Mouse (Mus musculus): ENCODE data around the gene Atg4b.
"Not testable (repeated sequence)": the region's sequence is repeated elsewhere in the genome, so short reads cannot be mapped to it uniquely, and the experiment has no call there.

The Atg4b gene

GRCm38 (mm10) chr1:93817823-93818532 is 66.7 kb downstream of the Atg4b start:
- DNase-seq (ENCODE audit: low spot score in 2 of 2): no peak

GRCm38 (mm10) chr1:93818722-93819121 is 67.4 kb downstream of the Atg4b start:
- no peak for DNase-seq (ENCODE audit: low spot score in 2 of 2)

GRCm38 (mm10) chr1:93823796-93824495 is 72.6 kb downstream of the Atg4b start:
- no peak for DNase-seq (ENCODE audit: low spot score in 2 of 2)

- no peak for DNase-seq (ENCODE audit: low spot score in 2 of 2)
These were observed 73.3 kb downstream of the Atg4b start, which contains the start of gene D2hgdh for GRCm38 (mm10) chr1:93824609-93825008. TSS of gene D2hgdh (plus strand) at chr1:93824909.

- peak; percentile 96 to 97 for DNase-seq (ENCODE audit: low spot score in 2 of 2)
These were observed 73.9 kb downstream of the Atg4b start for GRCm38 (mm10) chr1:93825105-93825674.

GRCm38 (mm10) chr1:93825771-93826539 is 74.7 kb downstream of the Atg4b start:
- peak in 1 of 2 experiments; percentile 56 for DNase-seq (ENCODE audit: low spot score in 2 of 2)

GRCm38 (mm10) chr1:93826540-93826835 is 75.2 kb downstream of the Atg4b start:
- DNase-seq (ENCODE audit: low spot score in 2 of 2): no peak

- not testable (repeated sequence) for DNase-seq (ENCODE audit: low spot score in 2 of 2)
These were observed 81.6 kb downstream of the Atg4b start for GRCm38 (mm10) chr1:93832754-93833360.

- DNase-seq (ENCODE audit: low spot score in 2 of 2): no peak
These were observed 83.4 kb downstream of the Atg4b start for GRCm38 (mm10) chr1:93834671-93835150.

GRCm38 (mm10) chr1:93835211-93835610 is 83.9 kb downstream of the Atg4b start:
- DNase-seq (ENCODE audit: low spot score in 2 of 2): no peak

GRCm38 (mm10) chr1:93835876-93836531 is 84.7 kb downstream of the Atg4b start:
- DNase-seq (ENCODE audit: low spot score in 2 of 2): no peak

- DNase-seq (ENCODE audit: low spot score in 2 of 2): no peak
These were observed 85.2 kb downstream of the Atg4b start for GRCm38 (mm10) chr1:93836532-93836913.

GRCm38 (mm10) chr1:93837335-93837734 is 86.0 kb downstream of the Atg4b start:
- no peak for DNase-seq (ENCODE audit: low spot score in 2 of 2)

GRCm38 (mm10) chr1:93838569-93838968 is 87.3 kb downstream of the Atg4b start:
- DNase-seq (ENCODE audit: low spot score in 2 of 2): not testable (repeated sequence)
